Mouse (Mus musculus): ENCODE measurements around the gene Nrap. TPM values are rescaled to one million over a fixed set of nuclear protein-coding genes. Genes with fewer than 3 reads are reported as not detected.
A peak's percentile ranks its signal among the peaks of the same experiment; 100 is the strongest.
"Not testable (repeated sequence)": the region's sequence is repeated elsewhere in the genome, so short reads cannot be mapped to it uniquely, and the experiment has no call there.

Gene Nrap
- polyA plus RNA-seq, 1 experiment from 2014 or later = 1.1 TPM

DNA sequence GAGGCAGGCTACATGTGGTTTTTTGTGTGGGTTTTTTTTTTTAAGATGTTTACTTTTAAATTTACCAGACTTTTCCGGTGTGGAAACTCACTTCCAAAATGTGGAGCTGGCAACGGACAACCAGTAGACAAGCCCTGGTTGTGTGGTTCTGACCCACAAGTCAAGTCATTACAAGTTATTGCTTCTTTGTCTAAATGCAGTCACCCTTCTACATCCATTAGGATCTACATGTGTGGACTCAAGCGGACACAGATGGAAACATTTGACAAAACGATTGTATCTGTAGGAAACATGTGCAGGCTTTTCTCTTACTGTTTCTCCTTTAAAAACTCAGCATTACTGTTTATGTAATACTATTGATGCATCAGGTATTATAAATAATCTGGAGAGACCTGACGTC is 16.6 kb downstream of the Nrap start:
- H3K9ac ChIP-seq = no peak overlapping the region
- H3K9me3 ChIP-seq = no peaks in the 10 kb centered on the region
- H3K4me3 ChIP-seq = no peak overlapping the region
- H3K4me1 ChIP-seq = peaks cover 7% of the 10 kb centered on the region; the same call in 1 of the 2 replicates
- no peaks in the 10 kb centered on the region for H3K36me3 ChIP-seq
- no peak overlapping the region for H3K27ac ChIP-seq
- no peaks in the 10 kb centered on the region for H3K27me3 ChIP-seq
- H3K4me2 ChIP-seq (replicated peaks) = no peak overlapping the region
- WGBS = 75% methylated on average over 5 of the region's 5 CpGs
- ATAC-seq (ENCODE audit: low FRiP score, low read depth) = no peak

DNA sequence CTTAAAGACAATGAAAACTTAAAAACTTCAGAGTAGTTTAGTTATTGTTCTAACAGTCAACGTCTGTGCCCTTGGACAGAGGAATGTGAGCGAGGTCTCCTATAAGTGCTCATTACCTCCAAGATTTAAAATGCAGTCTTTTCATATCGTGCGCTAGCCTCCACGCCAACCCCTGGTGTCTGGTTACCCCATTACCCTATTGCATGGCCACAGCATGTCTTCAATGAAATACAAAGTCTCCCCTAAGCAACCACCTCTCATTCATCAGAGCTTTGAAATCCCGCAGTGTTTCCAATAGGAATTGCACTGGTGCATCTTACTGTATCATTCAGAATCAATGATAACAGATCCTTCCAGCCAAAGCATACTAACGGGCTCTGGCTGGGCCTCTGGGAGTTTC is 17.6 kb downstream of the Nrap start:
- no peak overlapping the region for H3K4me3 ChIP-seq
- H3K36me3 ChIP-seq = no peaks in the 10 kb centered on the region
- WGBS = 26% methylated on average over 7 of the region's 7 CpGs
- no peak overlapping the region for H3K27ac ChIP-seq
- no peak overlapping the region for H3K9ac ChIP-seq
- H3K9me3 ChIP-seq = no peaks in the 10 kb centered on the region
- H3K27me3 ChIP-seq = no peaks in the 10 kb centered on the region
- no peak overlapping the region for H3K4me2 ChIP-seq (replicated peaks)
- peaks cover 7% of the 10 kb centered on the region; the same call in 1 of the 2 replicates for H3K4me1 ChIP-seq
- ATAC-seq (ENCODE audit: low FRiP score, low read depth) = no peak

DNA sequence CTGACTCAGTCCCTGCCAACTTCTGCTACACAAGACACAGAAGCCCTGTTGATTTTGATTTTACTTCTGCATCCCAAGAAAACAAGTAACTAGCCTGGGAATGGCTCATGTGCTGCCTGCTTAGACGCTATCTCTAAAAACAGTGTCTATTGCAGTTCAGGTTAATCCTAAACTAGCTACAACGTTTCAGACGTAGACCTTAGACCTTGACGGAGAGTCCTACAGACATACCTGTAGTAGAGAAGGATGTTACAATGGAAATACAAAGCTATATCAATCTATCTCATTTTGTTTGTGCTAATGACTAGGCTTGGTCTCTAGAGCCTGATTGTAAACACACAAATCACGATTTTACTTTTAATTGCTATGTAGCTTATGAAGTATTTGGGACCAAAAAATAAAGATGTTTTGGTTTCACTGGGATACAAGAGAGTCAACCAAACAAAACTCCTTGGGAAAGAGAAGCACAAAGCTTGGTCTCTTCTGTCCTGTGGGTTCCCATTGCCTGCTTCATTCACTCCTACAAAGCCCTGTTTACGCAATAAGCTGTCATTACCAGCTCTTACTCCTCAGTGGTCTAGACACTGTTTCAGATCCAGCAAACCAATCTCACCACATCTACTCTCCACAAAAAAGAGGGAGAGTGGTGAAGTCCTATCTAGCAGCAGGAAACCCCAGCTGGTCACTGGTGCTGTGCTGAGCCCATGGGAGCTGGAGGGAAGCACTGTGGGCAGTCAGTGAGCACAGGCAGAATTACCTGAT is 19.3 kb downstream of the Nrap start:
- no peak for ATAC-seq (ENCODE audit: low FRiP score, low read depth)
- Histone ChIP-seq H3K9ac (no peak overlapping the region), H3K4me3 (no peak overlapping the region), H3K9me3 (no peaks in the 10 kb centered on the region), H3K27me3 (no peaks in the 10 kb centered on the region), H3K27ac (no peak overlapping the region), H3K4me1 (peaks cover 7% of the 10 kb centered on the region; the same call in 1 of the 2 replicates), H3K4me2 (replicated peaks) (no peak overlapping the region), H3K36me3 (no peaks in the 10 kb centered on the region)
- 85% methylated on average over 6 of the region's 6 CpGs for WGBS

DNA sequence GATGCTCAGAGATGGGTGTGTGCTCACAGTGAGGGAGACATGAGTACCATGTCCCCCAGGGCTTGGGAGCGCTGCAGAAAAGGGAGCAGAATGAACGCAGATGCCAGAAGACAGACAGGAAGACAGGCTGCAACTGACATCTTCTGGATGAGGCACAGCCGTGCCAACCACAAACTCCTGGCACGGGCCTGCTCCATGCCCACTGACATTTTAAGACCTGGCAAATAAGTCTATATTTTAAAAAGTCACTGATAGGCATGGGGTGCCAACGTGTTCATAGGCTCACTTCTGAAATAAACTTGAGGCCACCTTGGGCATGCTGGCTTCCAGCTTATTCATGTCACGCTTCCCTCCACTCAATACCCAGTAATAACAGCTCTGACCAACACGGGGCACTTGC is 20.9 kb downstream of the Nrap start:
- H3K27ac ChIP-seq = no peak overlapping the region
- 0 out of 2 replicates have a peak, but pooled peaks cover 4% of the 10 kb centered on the region for H3K27me3 ChIP-seq
- no peak overlapping the region for H3K4me3 ChIP-seq
- no peak overlapping the region for H3K4me2 ChIP-seq (replicated peaks)
- 92% methylated on average over 7 of the region's 7 CpGs for WGBS
- H3K36me3 ChIP-seq = no peaks in the 10 kb centered on the region
- no peak overlapping the region for H3K9ac ChIP-seq
- H3K4me1 ChIP-seq = peaks cover 14% of the 10 kb centered on the region; the same call in 1 of the 2 replicates
- ATAC-seq (ENCODE audit: low FRiP score, low read depth) = no peak
- no peaks in the 10 kb centered on the region for H3K9me3 ChIP-seq

DNA sequence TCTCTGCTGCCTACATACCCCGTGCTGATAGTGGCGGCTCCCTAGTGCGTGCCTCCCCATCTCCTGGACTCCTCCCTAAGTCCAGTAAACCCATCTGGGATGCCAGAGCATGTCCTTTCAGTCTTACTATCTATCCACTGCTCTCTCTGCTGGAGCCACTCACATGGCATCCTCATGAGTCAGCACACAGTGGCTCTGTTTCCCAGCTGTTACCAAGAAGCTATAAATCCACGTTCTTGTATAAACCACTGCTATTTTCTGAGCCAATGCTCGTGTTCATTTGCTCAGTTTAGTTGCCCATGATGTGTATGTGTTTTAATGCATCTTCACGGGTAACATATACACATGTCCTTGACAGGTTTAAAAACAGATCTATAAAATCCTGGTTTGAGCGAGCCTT is 22.1 kb downstream of the Nrap start:
- no peak for ATAC-seq (ENCODE audit: low FRiP score, low read depth)
- no peaks in the 10 kb centered on the region for H3K36me3 ChIP-seq
- no peaks in the 10 kb centered on the region for H3K9me3 ChIP-seq
- H3K4me3 ChIP-seq = no peak overlapping the region
- no peak overlapping the region for H3K4me2 ChIP-seq (replicated peaks)
- no peak overlapping the region for H3K9ac ChIP-seq
- WGBS = 63% methylated on average over 7 of the region's 7 CpGs
- 0 out of 2 replicates have a peak, but pooled peaks cover 4% of the 10 kb centered on the region for H3K27me3 ChIP-seq
- H3K4me1 ChIP-seq = peaks cover 19% of the 10 kb centered on the region
- no peak overlapping the region for H3K27ac ChIP-seq

DNA sequence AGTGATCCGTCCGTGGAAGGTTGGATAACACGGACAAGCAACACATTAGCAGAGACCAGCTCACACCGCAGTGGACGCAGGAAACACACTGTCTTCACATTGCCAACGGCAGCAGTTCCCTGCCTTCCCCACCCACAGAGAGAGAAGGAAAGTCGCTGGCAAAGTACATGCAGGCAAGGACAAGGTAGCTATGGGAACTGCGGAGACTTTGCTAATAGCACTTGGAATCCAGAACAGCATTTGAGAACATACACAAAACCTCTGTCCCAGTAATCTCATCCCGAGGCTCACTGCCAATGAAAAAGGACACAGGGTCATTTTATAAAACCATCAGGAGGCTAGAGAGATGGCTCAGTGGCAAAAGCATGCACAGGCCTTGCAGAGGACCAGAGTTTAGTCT is 23.2 kb downstream of the Nrap start:
- H3K4me2 ChIP-seq (replicated peaks) = no peak overlapping the region
- H3K9me3 ChIP-seq = no peaks in the 10 kb centered on the region
- H3K27me3 ChIP-seq = 0 out of 2 replicates have a peak, but pooled peaks cover 4% of the 10 kb centered on the region
- H3K4me1 ChIP-seq = peaks cover 13% of the 10 kb centered on the region
- H3K36me3 ChIP-seq = no peaks in the 10 kb centered on the region
- no peak for ATAC-seq (ENCODE audit: low FRiP score, low read depth)
- no peak overlapping the region for H3K27ac ChIP-seq
- H3K9ac ChIP-seq = no peak overlapping the region
- WGBS = 83% methylated on average over 9 of the region's 9 CpGs
- H3K4me3 ChIP-seq = no peak overlapping the region

DNA sequence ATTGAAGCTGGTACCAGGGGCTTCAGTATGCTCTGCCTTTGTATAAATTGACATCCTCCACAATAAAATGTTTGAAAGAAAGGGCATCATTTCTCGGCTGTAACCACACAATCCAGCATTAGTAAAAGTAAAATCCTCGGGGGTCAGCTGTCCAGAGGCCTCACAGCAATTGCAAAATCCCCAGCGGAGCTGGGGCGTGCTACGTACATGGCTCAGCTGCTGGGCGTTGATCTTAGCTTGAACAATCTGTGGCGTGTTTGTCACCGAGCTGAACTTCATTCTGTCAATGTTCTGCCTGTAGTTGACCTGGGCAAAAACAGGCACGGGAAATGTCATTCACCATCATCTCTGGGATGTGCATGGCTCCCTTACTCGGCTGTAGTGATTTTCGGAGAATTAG is 23.7 kb downstream of the Nrap start:
- H3K4me3 ChIP-seq = no peak overlapping the region
- no peak for ATAC-seq (ENCODE audit: low FRiP score, low read depth)
- H3K4me2 ChIP-seq (replicated peaks) = no peak overlapping the region
- H3K9ac ChIP-seq = no peak overlapping the region
- H3K27me3 ChIP-seq = 0 out of 2 replicates have a peak, but pooled peaks cover 4% of the 10 kb centered on the region
- no peaks in the 10 kb centered on the region for H3K36me3 ChIP-seq
- WGBS = 84% methylated on average over 11 of the region's 11 CpGs
- H3K4me1 ChIP-seq = peaks cover 13% of the 10 kb centered on the region
- no peaks in the 10 kb centered on the region for H3K9me3 ChIP-seq
- no peak overlapping the region for H3K27ac ChIP-seq

DNA sequence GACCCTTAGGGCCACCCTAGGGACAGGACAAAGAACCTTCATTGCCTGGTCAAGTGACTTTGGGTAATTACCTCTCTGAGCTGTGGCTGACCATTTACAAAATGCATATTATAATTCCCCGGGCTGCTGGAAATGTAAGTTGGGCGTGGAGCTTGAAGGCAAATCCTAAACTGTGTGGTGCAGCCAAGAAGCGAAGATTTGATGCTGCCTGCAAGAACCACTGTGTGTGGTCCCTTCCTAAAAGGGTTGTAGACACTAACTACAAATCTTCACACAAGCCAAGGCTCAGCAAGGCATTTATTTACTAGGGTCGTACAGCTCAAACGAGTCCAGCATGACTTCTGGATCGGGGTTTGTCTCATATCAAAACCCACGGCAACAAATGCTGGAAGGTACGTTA is 25.3 kb downstream of the Nrap start:
- no peak for ATAC-seq (ENCODE audit: low FRiP score, low read depth)
- H3K4me2 ChIP-seq (replicated peaks) = no peak overlapping the region
- H3K9ac ChIP-seq = no peak overlapping the region
- H3K4me1 ChIP-seq = peaks cover 13% of the 10 kb centered on the region
- 0 out of 2 replicates have a peak, but pooled peaks cover 4% of the 10 kb centered on the region for H3K27me3 ChIP-seq
- H3K36me3 ChIP-seq = no peaks in the 10 kb centered on the region
- H3K27ac ChIP-seq = no peak overlapping the region
- no peaks in the 10 kb centered on the region for H3K9me3 ChIP-seq
- WGBS = 51% methylated on average over 8 of the region's 8 CpGs
- no peak overlapping the region for H3K4me3 ChIP-seq

DNA sequence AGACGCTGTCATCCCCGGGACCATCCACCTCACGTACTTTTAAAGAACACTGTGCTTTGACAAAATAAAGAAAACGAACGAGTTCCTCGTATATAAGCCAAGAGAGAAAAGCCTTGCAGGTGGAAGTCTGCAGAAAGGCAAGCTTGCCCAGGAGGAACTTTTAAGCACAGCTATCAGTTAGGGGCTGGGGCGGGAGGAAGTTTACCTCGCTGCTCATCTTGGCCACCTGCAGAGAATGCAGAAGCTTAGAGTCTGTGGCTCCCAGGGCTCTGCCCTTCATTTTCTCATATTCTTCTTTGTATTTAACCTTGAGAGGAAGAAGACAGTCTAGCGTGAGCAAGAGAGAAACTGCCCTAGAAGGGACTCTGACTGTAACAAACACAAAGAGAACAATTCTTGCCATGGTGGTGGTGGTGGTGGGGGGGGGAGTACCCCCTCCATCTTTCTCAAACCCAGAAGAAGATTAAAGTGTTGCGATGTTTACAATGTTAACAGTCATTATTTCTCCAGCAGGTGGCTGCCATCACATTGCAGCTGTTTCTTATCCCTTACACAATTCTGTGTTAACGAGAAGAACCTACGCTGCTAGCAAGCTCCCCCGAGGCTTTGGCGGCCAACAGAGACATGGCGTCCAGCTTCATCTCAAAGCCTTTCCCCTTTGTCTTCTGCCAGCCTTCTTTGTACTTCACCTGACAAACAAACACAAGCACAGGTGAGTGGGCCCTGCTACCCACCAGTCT is 25.9 kb downstream of the Nrap start:
- WGBS = 49% methylated on average over 15 of the region's 15 CpGs
- 0 out of 2 replicates have a peak, but pooled peaks cover 4% of the 10 kb centered on the region for H3K27me3 ChIP-seq
- no peak overlapping the region for H3K27ac ChIP-seq
- no peaks in the 10 kb centered on the region for H3K36me3 ChIP-seq
- no peak overlapping the region for H3K4me3 ChIP-seq
- no peak for ATAC-seq (ENCODE audit: low FRiP score, low read depth)
- H3K4me2 ChIP-seq (replicated peaks) = no peak overlapping the region
- no peak overlapping the region for H3K9ac ChIP-seq
- H3K9me3 ChIP-seq = no peaks in the 10 kb centered on the region
- peaks cover 13% of the 10 kb centered on the region for H3K4me1 ChIP-seq

DNA sequence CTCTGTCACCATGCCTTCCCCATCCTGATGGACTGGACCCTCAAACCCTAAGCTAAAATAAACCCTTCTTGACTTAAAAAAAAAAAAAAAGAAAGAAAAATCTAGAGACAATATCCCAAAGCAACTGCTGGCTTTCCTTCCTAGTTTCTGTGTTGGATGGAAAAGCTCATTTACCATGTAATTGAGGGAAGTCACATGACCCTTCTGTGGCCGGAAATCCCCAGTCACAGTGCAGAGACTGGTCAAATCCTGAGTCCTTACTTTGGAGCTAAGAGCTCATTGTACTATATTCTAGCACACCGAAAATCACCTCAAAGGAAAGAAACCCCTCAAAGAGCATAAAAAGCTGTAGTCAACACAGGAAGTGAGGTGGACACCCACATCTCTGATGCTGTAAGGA is 30.9 kb downstream of the Nrap start:
- ATAC-seq (ENCODE audit: low FRiP score, low read depth) = no peak
- Histone ChIP-seq H3K4me1 (peaks cover 8% of the 10 kb centered on the region), H3K9ac (no peak overlapping the region), H3K27ac (no peak overlapping the region), H3K36me3 (no peaks in the 10 kb centered on the region), H3K4me3 (no peak overlapping the region), H3K27me3 (no peaks in the 10 kb centered on the region), H3K4me2 (replicated peaks) (no peak overlapping the region), H3K9me3 (no peaks in the 10 kb centered on the region)
- 67% methylated on average over 2 of the region's 2 CpGs for WGBS

DNA sequence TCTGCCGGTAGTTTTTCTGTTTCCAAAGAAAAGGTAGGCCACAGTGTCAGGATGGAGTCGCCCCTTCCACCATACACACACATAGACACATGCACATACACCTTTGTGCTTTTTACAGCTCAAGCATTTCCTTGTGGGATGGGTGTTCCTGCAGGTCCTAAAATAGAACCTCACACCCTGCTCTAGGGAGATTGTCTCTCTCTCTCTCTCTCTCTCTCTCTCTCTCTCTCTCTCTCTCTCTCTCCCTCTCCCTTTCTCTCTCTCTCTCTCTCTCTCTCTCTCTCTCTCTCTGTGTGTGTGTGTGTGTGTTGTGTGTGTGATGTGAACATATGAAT is 32.5 kb downstream of the Nrap start:
- H3K4me3 ChIP-seq; H3K9me3 ChIP-seq; H3K9ac ChIP-seq; H3K4me1 ChIP-seq; H3K36me3 ChIP-seq; H3K27ac ChIP-seq; ATAC-seq (ENCODE audit: low FRiP score, low read depth); H3K27me3 ChIP-seq; H3K4me2 ChIP-seq (replicated peaks): not testable (repeated sequence)
- WGBS = 78% methylated on average over 2 of the region's 2 CpGs

DNA sequence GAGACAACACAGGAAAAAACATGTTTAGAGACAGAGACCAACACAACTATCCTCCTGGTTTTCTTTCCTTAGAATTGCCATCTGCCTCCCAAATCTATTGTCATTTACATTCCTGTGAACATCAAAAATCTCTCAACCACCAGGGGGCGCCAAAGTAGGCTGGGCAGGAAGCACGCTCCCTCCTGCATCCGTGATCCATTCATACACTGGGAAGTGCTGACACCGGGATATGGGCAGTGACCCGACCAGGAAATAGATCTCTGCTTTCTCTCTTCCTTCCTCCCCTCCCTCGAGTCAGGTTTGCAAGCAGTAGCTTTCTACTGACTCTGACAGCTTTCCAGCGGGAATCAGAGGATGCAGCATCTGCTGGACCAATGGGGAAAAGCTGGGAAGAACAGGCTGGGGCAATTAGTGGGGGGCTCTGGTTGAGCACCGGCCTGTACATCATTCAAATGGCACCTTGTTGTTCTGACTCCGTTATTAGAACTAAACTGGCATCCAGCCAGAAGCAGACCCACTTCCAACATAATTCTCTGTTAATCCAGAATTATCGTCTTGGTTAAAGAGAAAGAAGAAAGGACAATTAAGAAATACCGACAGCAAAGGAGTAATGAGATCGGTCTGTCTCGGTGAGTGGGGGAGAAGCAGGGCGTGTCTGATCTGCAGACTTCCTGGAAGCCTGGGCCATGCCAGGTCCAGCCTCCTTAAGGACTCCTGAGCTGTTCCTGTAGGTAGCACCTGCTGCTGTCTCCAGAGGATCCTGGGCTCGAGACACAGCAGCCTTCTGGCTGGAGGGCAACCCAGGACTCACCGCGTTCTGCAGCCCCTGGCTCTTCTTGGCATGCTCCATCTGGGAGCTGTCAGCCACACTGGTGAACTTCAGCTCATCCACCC is 33.1 kb downstream of the Nrap start:
- 39% methylated on average over 17 of the region's 17 CpGs for WGBS
- Histone ChIP-seq H3K9ac (no peak overlapping the region), H3K27me3 (no peaks in the 10 kb centered on the region), H3K4me2 (replicated peaks) (peak overlapping the region; percentile 25; the same call in 1 of the 2 replicates), H3K27ac (no peak overlapping the region), H3K36me3 (no peaks in the 10 kb centered on the region), H3K4me1 (0 out of 2 replicates have a peak, but pooled peaks cover 4% of the 10 kb centered on the region), H3K9me3 (no peaks in the 10 kb centered on the region), H3K4me3 (no peak overlapping the region)
- no peak for ATAC-seq (ENCODE audit: low FRiP score, low read depth)

Data from limb, embryonic 13.5 days (tissue).